Mouse (Mus musculus): ENCODE results near the gene Armh1. TPM values are rescaled to one million over a fixed set of nuclear protein-coding genes. Genes with fewer than 3 reads are reported as not detected.
"Not testable (repeated sequence)": the region's sequence is repeated elsewhere in the genome, so short reads cannot be mapped to it uniquely, and the experiment has no call there.

Gene Armh1
- total RNA-seq, 2 experiments from 2014 or later: 0.63 TPM; not detected in 1

- no peak for TF ChIP-seq CTCF (IDR thresholded peaks at IDR 0.05)
- Histone ChIP-seq H3K27ac (no peak overlapping the region), H3K4me3 (no peak overlapping the region)
- DNase-seq (ENCODE audit: extremely low spot score in 1 of 2, low spot score in 2 of 2): no peak
- intact Hi-C loops (cut with DNase I): no loop called here
Measured at GRCm38 (mm10) chr4:117262987-117263386, 11.1 kb upstream of the Armh1 start.

- Histone ChIP-seq H3K4me3 (no peak overlapping the region), H3K27ac (no peak overlapping the region)
- no peak for DNase-seq (ENCODE audit: extremely low spot score in 1 of 2, low spot score in 2 of 2)
- intact Hi-C loops (cut with DNase I): no loop called here
- no peak for TF ChIP-seq CTCF (IDR thresholded peaks at IDR 0.05)
Measured at GRCm38 (mm10) chr4:117262101-117262913, 10.4 kb upstream of the Armh1 start.

GRCm38 (mm10) chr4:117261222-117261621 is 9.3 kb upstream of the Armh1 start:
- Histone ChIP-seq H3K27ac (no peak overlapping the region), H3K4me3 (no peak overlapping the region)
- intact Hi-C loops (cut with DNase I): no loop called here
- no peak for DNase-seq (ENCODE audit: extremely low spot score in 1 of 2, low spot score in 2 of 2)
- TF ChIP-seq CTCF (IDR thresholded peaks at IDR 0.05): no peak; the same call in 1 of the 2 replicates

GRCm38 (mm10) chr4:117259909-117260308 is 8.0 kb upstream of the Armh1 start:
- DNase-seq (ENCODE audit: extremely low spot score in 1 of 2, low spot score in 2 of 2); H3K27ac ChIP-seq; H3K4me3 ChIP-seq; intact Hi-C loops (cut with DNase I): not testable (repeated sequence)

GRCm38 (mm10) chr4:117254672-117255071 is 2.7 kb upstream of the Armh1 start:
- no peak for DNase-seq (ENCODE audit: extremely low spot score in 1 of 2, low spot score in 2 of 2)
- intact Hi-C loops (cut with DNase I): no loop called here
- Histone ChIP-seq H3K4me3 (no peak overlapping the region), H3K27ac (no peak overlapping the region)
- TF ChIP-seq CTCF (IDR thresholded peaks at IDR 0.05): no peak

GRCm38 (mm10) chr4:117254017-117254627 is 2.2 kb upstream of the Armh1 start:
- Histone ChIP-seq H3K4me3 (no peak overlapping the region), H3K27ac (no peak overlapping the region)
- DNase-seq (ENCODE audit: extremely low spot score in 1 of 2, low spot score in 2 of 2): no peak
- intact Hi-C loops (cut with DNase I): no loop called here
- no peak for TF ChIP-seq CTCF (IDR thresholded peaks at IDR 0.05)

- H3K4me3 ChIP-seq: no peak overlapping the region
- DNase-seq (ENCODE audit: extremely low spot score in 1 of 2, low spot score in 2 of 2): no peak
- H3K27ac ChIP-seq: no peak overlapping the region
- intact Hi-C loops (cut with DNase I): no loop called here
- TF ChIP-seq CTCF (IDR thresholded peaks at IDR 0.05): no peak
Measured at GRCm38 (mm10) chr4:117253218-117254016, 1.5 kb upstream of the Armh1 start.

- intact Hi-C loops (cut with DNase I): no loop called here
- DNase-seq (ENCODE audit: extremely low spot score in 1 of 2, low spot score in 2 of 2): no peak
- Histone ChIP-seq H3K4me3 (no peak overlapping the region), H3K27ac (no peak overlapping the region)
- TF ChIP-seq CTCF (IDR thresholded peaks at IDR 0.05): no peak
Measured at GRCm38 (mm10) chr4:117252755-117253154, 830 bp upstream of the Armh1 start.

GRCm38 (mm10) chr4:117252351-117252750 is 426 bp upstream of the Armh1 start:
- Histone ChIP-seq H3K4me3 (peak overlapping the region; percentile 89), H3K27ac (peak overlapping the region; percentile 61)
- intact Hi-C loops (cut with DNase I): no loop called here

GRCm38 (mm10) chr4:117250982-117251381 is 943 bp downstream of the Armh1 start:
- intact Hi-C loops (cut with DNase I): no loop called here
- no peak overlapping the region for H3K27ac ChIP-seq
- no peak overlapping the region for H3K4me3 ChIP-seq
- no peak for TF ChIP-seq CTCF (IDR thresholded peaks at IDR 0.05)
- no peak for DNase-seq (ENCODE audit: extremely low spot score in 1 of 2, low spot score in 2 of 2)

More at GRCm38 (mm10) chr4:117252351-117252750, 426 bp upstream of the Armh1 start:
- no peak for TF ChIP-seq CTCF (IDR thresholded peaks at IDR 0.05)
- no peak for DNase-seq (ENCODE audit: extremely low spot score in 1 of 2, low spot score in 2 of 2)

- no peak overlapping the region for H3K4me3 ChIP-seq
- no peak for DNase-seq (ENCODE audit: extremely low spot score in 1 of 2, low spot score in 2 of 2)
- TF ChIP-seq CTCF (IDR thresholded peaks at IDR 0.05): no peak
- intact Hi-C loops (cut with DNase I): no loop called here
- H3K27ac ChIP-seq: no peak overlapping the region
Measured at GRCm38 (mm10) chr4:117240867-117241266, 11.1 kb downstream of the Armh1 start.

- Histone ChIP-seq H3K27ac (no peak overlapping the region), H3K4me3 (no peak overlapping the region)
- intact Hi-C loops (cut with DNase I): no loop called here
- no peak for TF ChIP-seq CTCF (IDR thresholded peaks at IDR 0.05)
- no peak for DNase-seq (ENCODE audit: extremely low spot score in 1 of 2, low spot score in 2 of 2)
Measured at GRCm38 (mm10) chr4:117239153-117239552, 12.8 kb downstream of the Armh1 start.

Data from left cerebral cortex, adult 2 months (tissue).